Mouse (Mus musculus) megakaryocyte, embryonic 14.5 days (primary cell): ENCODE data around the gene Zfp646. TPM values are rescaled to one million over a fixed set of nuclear protein-coding genes. Genes with fewer than 3 reads are reported as not detected.

Source experiments
- H3K27me3 ChIP-seq: replicated peaks from 2 replicates; pipeline ENCODE3; 2012; ENCODE audit warnings: inconsistent platforms
- H3K36me3 ChIP-seq: replicated peaks from 2 replicates; pipeline ENCODE3; 2012; ENCODE audit warnings: low read length, inconsistent platforms, mixed read lengths
- H3K4me1 ChIP-seq: 2 replicates; pipeline ENCODE4 v1.6.1; 2012; ENCODE audit warnings: inconsistent platforms
- H3K4me3 ChIP-seq: replicated peaks from 2 replicates; pipeline ENCODE3; 2012; ENCODE audit warnings: moderate library complexity, mild to moderate bottlenecking, inconsistent platforms
- H3K9me3 ChIP-seq: 2 replicates; pipeline ENCODE4 v1.6.1; 2012; ENCODE audit warnings: inconsistent platforms
- FLI1 ChIP-seq: IDR thresholded peaks from 2 replicates; pipeline ENCODE4 v1.6.1; 2012; ENCODE audit warnings: low read length, inconsistent platforms, mixed read lengths
- GATA1 ChIP-seq: IDR thresholded peaks from 3 replicates; pipeline ENCODE4 v1.6.1; 2012; ENCODE audit warnings: mixed read lengths, low read length, inconsistent platforms, borderline replicate concordance
- polyA plus RNA-seq: library from polyadenylated mRNA; stranded (reverse); fragments of >175 nt; gene quantifications from 2 replicates; pipeline ENCODE4 v1.2.3, GENCODE M21; 2012; ENCODE audit warnings: low replicate concordance; ENCODE audit not compliant: insufficient read depth

Gene Zfp646
- polyA plus RNA-seq, 1 experiment = 6.3 TPM

DNA sequence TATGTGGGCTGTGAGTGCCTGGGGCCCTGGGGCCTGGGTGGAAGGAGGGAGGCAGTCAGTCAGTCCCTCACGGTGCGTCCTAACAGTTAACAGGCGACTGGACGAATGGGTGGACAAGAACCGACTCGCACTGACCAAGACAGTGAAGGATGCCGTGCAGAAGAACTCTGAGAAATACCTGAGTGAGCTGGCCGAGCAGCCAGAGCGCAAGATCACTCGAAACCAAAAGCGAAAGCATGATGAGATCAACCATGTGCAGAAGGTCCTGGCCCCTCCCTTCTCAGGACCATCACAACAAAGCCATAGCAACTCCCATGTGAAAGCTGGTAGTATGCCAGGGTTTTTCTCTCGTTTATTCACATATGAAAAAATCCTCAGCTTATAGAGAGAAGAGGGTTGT lies 39.3 kb downstream of the Zfp646 start:
- Histone ChIP-seq H3K27me3 (no peaks in the 10 kb centered on the region), H3K9me3 (no peaks in the 10 kb centered on the region), H3K4me1 (peaks cover 25% of the 10 kb centered on the region), H3K36me3 (peaks cover 52% of the 10 kb centered on the region), H3K4me3 (no peak overlapping the region)
- no peak for TF ChIP-seq GATA1
- TF ChIP-seq FLI1 = no peak

DNA sequence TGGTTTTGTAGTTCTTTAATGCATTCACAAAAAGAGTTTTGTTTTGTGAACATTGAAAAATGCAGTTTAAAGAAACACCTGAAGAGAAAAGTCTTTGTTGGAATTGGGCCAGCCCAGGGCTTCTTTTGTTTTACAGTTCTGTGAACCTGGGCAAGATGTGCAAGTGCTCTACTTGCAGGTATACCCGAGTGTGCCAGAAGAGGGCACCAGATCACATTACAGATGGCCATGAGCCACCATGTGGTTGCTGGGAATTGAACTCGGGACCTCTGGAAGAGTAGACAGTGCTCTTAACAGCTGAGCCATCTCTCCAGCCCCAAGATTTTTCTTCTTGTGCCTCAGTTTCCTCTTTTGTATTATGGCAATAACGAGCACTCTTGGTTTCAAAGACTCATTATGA lies 42.2 kb downstream of the Zfp646 start:
- TF ChIP-seq GATA1 = no peak
- no peak for TF ChIP-seq FLI1
- H3K4me1 ChIP-seq = peaks cover 33% of the 10 kb centered on the region
- no peak overlapping the region for H3K4me3 ChIP-seq

DNA sequence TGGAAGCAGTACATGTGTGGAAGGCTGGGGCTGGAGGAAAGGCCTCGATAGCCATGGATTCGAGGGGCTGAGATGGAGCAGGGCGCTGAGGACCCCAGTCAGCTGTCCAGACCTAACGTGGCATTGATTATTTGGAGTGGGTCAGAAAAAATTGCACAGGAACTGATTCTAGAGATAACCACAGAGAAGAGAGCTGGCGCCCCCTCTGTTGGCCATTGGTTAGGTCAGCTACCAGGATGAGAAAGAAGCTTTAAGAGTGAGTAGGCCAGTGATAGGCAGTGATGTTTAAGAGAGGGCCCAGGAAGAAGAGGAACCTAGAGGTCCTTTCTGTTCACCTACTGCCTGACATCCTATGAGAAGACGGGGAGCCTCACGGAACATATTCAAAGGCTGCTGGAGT lies 43.3 kb downstream of the Zfp646 start:
- TF ChIP-seq FLI1 (no peak), GATA1 (no peak)
- H3K36me3 ChIP-seq = peaks cover 86% of the 10 kb centered on the region
- H3K9me3 ChIP-seq = no peaks in the 10 kb centered on the region
- H3K4me1 ChIP-seq = peaks cover 29% of the 10 kb centered on the region
- H3K4me3 ChIP-seq = no peak overlapping the region
- no peaks in the 10 kb centered on the region for H3K27me3 ChIP-seq

More for the DNA sequence above, 42.2 kb downstream of the Zfp646 start:
- Histone ChIP-seq H3K36me3 (peaks cover 75% of the 10 kb centered on the region), H3K9me3 (no peaks in the 10 kb centered on the region), H3K27me3 (no peaks in the 10 kb centered on the region)

DNA sequence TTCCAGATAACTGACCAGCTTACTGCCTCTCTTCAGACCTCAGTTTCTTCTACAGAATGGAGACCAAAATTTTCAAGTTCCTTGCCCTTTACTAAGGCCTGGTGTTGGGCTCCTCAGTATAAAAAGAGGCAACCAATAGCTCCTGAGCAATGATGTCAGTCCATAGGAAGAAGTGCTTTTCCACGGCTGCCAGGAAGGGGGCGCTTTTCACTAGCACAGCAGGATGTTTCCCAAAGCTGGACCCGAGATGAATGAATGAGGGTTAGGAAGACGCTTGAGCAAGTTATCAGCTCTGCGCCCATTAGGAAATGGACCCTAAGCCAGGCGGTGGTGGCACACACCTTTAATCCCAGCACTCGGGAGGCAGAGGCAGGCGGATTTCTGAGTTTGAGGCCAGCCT lies 45.5 kb downstream of the Zfp646 start:
- H3K4me3 ChIP-seq = no peak overlapping the region
- peaks cover 21% of the 10 kb centered on the region for H3K4me1 ChIP-seq
- H3K36me3 ChIP-seq = peaks cover 88% of the 10 kb centered on the region
- TF ChIP-seq FLI1 = no peak
- no peak for TF ChIP-seq GATA1
- H3K27me3 ChIP-seq = no peaks in the 10 kb centered on the region
- no peaks in the 10 kb centered on the region for H3K9me3 ChIP-seq

DNA sequence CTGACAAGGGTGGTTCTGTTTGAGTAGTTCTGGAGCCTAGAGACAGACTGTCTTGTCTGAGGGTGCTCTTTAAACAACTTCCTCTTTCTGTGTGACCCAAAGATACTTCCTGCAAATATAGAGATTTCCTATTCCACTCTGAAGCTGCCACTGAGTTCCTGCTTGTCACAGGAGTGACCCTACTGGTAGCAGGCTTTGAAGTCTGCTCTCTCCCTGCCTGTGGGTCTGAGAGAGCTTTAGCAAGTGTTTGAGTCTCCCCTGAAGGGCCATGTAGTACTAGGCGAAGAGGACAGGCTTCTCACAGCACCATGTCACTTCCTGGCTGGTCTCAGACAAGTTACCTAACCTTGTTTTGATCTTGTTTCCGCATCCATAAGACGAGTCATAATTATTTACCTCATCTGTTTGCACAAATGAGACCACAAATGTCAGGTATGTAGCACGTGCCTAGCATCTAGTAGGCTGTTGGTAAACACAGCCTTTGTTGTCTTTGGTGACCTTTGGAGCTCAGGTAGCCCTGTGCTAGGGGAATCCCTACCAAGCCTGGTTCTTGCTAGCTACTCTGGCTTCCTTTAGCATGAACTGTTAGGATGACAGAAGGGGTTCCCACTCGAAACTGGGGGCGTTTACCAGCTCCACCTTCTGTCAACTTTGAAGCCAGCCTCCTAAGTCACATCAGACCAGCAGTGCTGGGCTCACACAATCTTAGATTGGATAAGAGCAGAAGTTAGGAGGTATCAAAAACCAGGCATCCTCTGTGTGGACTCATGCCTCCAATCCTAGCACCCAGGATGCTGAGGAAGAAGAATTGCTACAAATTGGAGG lies 46.6 kb downstream of the Zfp646 start:
- TF ChIP-seq GATA1 (no peak), FLI1 (no peak)
- no peak overlapping the region for H3K4me3 ChIP-seq
- H3K36me3 ChIP-seq = peaks cover 89% of the 10 kb centered on the region
- H3K27me3 ChIP-seq = no peaks in the 10 kb centered on the region
- peaks cover 26% of the 10 kb centered on the region for H3K4me1 ChIP-seq
- no peaks in the 10 kb centered on the region for H3K9me3 ChIP-seq

DNA sequence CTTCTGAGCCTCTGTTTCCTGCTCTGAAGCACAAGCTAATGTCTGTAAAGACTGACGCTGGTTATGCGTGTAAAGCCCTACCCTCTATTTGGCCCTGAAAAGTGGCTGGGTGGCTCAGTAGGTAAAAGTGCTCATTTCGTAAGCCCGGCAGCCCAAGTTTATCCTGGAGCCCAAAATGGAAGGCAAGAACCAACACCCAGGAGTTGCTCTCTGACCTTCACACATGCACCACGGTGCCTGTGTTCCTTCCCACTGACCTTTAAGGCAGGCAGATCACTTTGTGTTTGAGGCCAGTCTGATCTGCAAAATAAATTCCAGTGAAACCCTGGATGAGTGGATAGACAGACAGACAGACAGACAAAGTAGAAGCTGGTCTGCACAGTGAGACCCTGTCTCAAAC lies 47.7 kb downstream of the Zfp646 start:
- Histone ChIP-seq H3K36me3 (peaks cover 82% of the 10 kb centered on the region), H3K9me3 (no peaks in the 10 kb centered on the region), H3K27me3 (no peaks in the 10 kb centered on the region), H3K4me3 (no peak overlapping the region), H3K4me1 (peaks cover 33% of the 10 kb centered on the region)
- no peak for TF ChIP-seq FLI1
- no peak for TF ChIP-seq GATA1

DNA sequence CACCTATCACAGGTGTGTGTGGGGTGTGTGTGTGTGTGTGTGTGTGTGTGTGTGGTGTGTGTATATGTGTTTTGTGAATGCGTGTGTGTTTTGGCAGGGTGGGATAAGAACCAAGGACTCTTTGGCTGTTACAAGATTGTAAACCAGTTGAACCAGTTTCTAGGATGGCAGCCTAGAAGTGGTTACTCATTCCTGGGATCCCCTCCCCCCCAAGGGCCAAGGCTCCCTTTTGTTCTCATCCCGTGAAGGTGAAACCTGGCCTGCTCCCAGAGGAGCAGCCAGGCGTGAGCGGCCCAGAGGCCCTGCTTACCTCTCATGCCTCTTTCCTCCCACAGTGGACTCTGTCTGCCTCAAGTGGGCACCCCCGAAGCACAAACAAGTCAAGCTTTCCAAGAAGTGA lies 49.2 kb downstream of the Zfp646 start:
- H3K36me3 ChIP-seq = peaks cover 72% of the 10 kb centered on the region
- H3K4me1 ChIP-seq = peaks cover 45% of the 10 kb centered on the region
- H3K27me3 ChIP-seq = peaks cover 8% of the 10 kb centered on the region
- H3K9me3 ChIP-seq = no peaks in the 10 kb centered on the region
- no peak overlapping the region for H3K4me3 ChIP-seq
- no peak for TF ChIP-seq GATA1
- no peak for TF ChIP-seq FLI1

DNA sequence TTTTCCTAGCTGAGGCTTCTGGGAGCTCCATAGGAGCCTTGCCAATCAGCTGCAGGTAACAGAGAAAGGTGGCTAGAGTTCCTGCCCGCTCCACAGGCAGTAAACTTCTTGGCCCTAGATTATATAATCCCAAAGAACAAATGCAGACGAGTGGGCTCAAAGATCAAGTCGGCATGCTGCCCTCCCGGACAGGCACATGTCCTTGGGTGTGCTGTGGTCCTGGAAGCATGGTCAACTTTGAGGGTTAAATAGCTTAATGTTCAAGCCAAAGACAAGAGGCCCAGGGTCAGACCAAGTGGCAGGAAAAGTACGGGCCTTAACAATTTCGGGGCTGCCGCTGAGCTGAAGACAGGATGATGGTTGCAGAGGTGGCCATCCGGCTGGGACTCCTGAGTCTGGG lies 50.0 kb downstream of the Zfp646 start:
- Histone ChIP-seq H3K36me3 (peaks cover 64% of the 10 kb centered on the region), H3K4me3 (no peak overlapping the region), H3K27me3 (peaks cover 8% of the 10 kb centered on the region), H3K4me1 (peaks cover 45% of the 10 kb centered on the region), H3K9me3 (no peaks in the 10 kb centered on the region)
- TF ChIP-seq GATA1 (no peak), FLI1 (no peak)

- Histone ChIP-seq H3K9me3 (no peaks in the 10 kb centered on the region), H3K36me3 (peaks cover 61% of the 10 kb centered on the region), H3K27me3 (peaks cover 8% of the 10 kb centered on the region), H3K4me1 (peaks cover 45% of the 10 kb centered on the region), H3K4me3 (no peak overlapping the region)
- TF ChIP-seq GATA1 (no peak), FLI1 (no peak)
Measured at GRCm38 (mm10) chr7:127926846-127927245, 50.8 kb downstream of the Zfp646 start.

GRCm38 (mm10) chr7:127927726-127928125 lies 51.7 kb downstream of the Zfp646 start:
- H3K9me3 ChIP-seq = no peaks in the 10 kb centered on the region
- H3K36me3 ChIP-seq = peaks cover 52% of the 10 kb centered on the region
- no peak overlapping the region for H3K4me3 ChIP-seq
- peaks cover 8% of the 10 kb centered on the region for H3K27me3 ChIP-seq
- no peak for TF ChIP-seq GATA1
- no peak for TF ChIP-seq FLI1
- H3K4me1 ChIP-seq = peaks cover 42% of the 10 kb centered on the region

- Histone ChIP-seq H3K27me3 (peaks cover 8% of the 10 kb centered on the region), H3K4me1 (peaks cover 45% of the 10 kb centered on the region), H3K4me3 (no peak overlapping the region), H3K36me3 (peaks cover 43% of the 10 kb centered on the region), H3K9me3 (no peaks in the 10 kb centered on the region)
- TF ChIP-seq FLI1 (no peak), GATA1 (no peak)
Measured at GRCm38 (mm10) chr7:127928596-127928995, 52.6 kb downstream of the Zfp646 start.
